Comparison of ENCODE assay signal across 23 mouse cellular contexts in genomic region chr4:150595071-150595470, GRCm38 (mm10). TPM values are rescaled to one million over a fixed set of nuclear protein-coding genes. Genes with fewer than 3 reads are reported as not detected.
"Had no signal": no experiment of that assay in that cellular context is flagged by ENCODE, and none has a peak within 500 bp of the region (broad histone marks: within the 10 kb centered on the region; RNA-seq: fewer than 3 reads in every experiment).

No protein-coding gene starts in this region.

- H3K27ac ChIP-seq: intestine, embryonic 15.5 days; kidney, embryonic 15.5 days; limb, embryonic 15.5 days; liver, embryonic 14.5 days; lung, embryonic 15.5 days; midbrain, embryonic 10.5 days; midbrain, embryonic 13.5 days; neural tube, embryonic 13.5 days had no signal

- DNase-seq: kidney, adult 11 months; kidney, adult 8-10 months; kidney, postnatal 10 days; kidney, postnatal 36 days; layer of hippocampus, adult 9-11 months; lung, adult 18-20 months; lung, postnatal 10 days; lung, postnatal 36 days; right cerebral cortex, adult 18-20 months; right cerebral cortex, postnatal 14 days; right cerebral cortex, postnatal 4 days; thymus, adult 18-20 months; thymus, postnatal 14 days; thymus, postnatal 4 days had no signal

- H3K4me2 ChIP-seq: intestine, embryonic 15.5 days; kidney, embryonic 15.5 days; limb, embryonic 15.5 days; lung, embryonic 15.5 days; midbrain, embryonic 13.5 days; neural tube, embryonic 13.5 days had no signal

- H3K9ac ChIP-seq: intestine, embryonic 15.5 days; kidney, embryonic 15.5 days; limb, embryonic 15.5 days; liver, embryonic 14.5 days; lung, embryonic 15.5 days; midbrain, embryonic 13.5 days; neural tube, embryonic 13.5 days had no signal

- H3K9me3 ChIP-seq: intestine, embryonic 15.5 days; kidney, embryonic 15.5 days; limb, embryonic 15.5 days; lung, embryonic 15.5 days; megakaryocyte, embryonic 14.5 days; midbrain, embryonic 10.5 days; midbrain, embryonic 13.5 days; neural tube, embryonic 13.5 days had no signal

- H3K4me3 ChIP-seq: intestine, embryonic 15.5 days; kidney, embryonic 15.5 days; limb, embryonic 15.5 days; lung, embryonic 15.5 days; megakaryocyte, embryonic 14.5 days; midbrain, embryonic 10.5 days; midbrain, embryonic 13.5 days; neural tube, embryonic 13.5 days had no signal

- ATAC-seq: intestine, embryonic 15.5 days; midbrain, embryonic 13.5 days had no signal

- H3K36me3 ChIP-seq: intestine, embryonic 15.5 days; limb, embryonic 15.5 days; lung, embryonic 15.5 days; midbrain, embryonic 10.5 days; midbrain, embryonic 13.5 days; neural tube, embryonic 13.5 days had no signal

- H3K27me3 ChIP-seq: intestine, embryonic 15.5 days; kidney, embryonic 15.5 days; limb, embryonic 15.5 days; lung, embryonic 15.5 days; megakaryocyte, embryonic 14.5 days; midbrain, embryonic 13.5 days; neural tube, embryonic 13.5 days had no signal

RNA-seq across cellular contexts. Expression of gene Slc45a1, which starts 56.9 kb away (rescaled TPM):
- polyA plus RNA-seq: liver, embryonic 14.5 days had no signal
